Mouse (Mus musculus) gastrocnemius, adult 18-20 months (tissue): ENCODE results near the gene Cadm3. TPM values are rescaled to one million over a fixed set of nuclear protein-coding genes. Genes with fewer than 3 reads are reported as not detected.
A peak's percentile ranks its signal among the peaks of the same experiment; 100 is the strongest.

Experiments
- DNase-seq: peaks from one replicate; pipeline ENCODE4 v3.0.0; 2021; ENCODE audit warnings: low spot score
- long read RNA-seq, 2 experiments: library from polyadenylated mRNA; stranded (forward); transcript quantifications; one replicate each; pipeline ENCODE4 v2.0.0; 2021
- total RNA-seq, 2 experiments: library from RNA; stranded (reverse); gene quantifications; 2 replicates each; pipeline ENCODE4 v1.2.3; 2021

The Cadm3 gene
- total RNA-seq, result 1 to 10 TPM; 7.4 to 7.7 TPM
- long read RNA-seq, experiment 1, partial matches to known transcripts, result 0 of 1 reads
- long read RNA-seq, experiment 1, other reads (novel, unspliced or antisense), result 1 of 1 reads
- long read RNA-seq, experiment 2, partial matches to known transcripts, result 0 of 1 reads
- long read RNA-seq, experiment 2, other reads (novel, unspliced or antisense), result 1 of 1 reads

GRCm38 (mm10) chr1:173367356-173368046, at the start of gene Cadm3:
Gene Cadm3 (minus strand): TSS chr1:173367695.
- DNase-seq, result peak; percentile 36

- DNase-seq, result no peak
Observed at GRCm38 (mm10) chr1:173414631-173415030, 47.1 kb upstream of the Cadm3 start.

- DNase-seq, result no peak
Observed at GRCm38 (mm10) chr1:173411863-173412262, 44.4 kb upstream of the Cadm3 start.

GRCm38 (mm10) chr1:173409066-173409465, 41.6 kb upstream of the Cadm3 start:
- no peak for DNase-seq

- DNase-seq, result no peak
Observed at GRCm38 (mm10) chr1:173404696-173405309, 37.3 kb upstream of the Cadm3 start.

GRCm38 (mm10) chr1:173398323-173398970, 31.0 kb upstream of the Cadm3 start:
- DNase-seq, result peak; percentile 59

GRCm38 (mm10) chr1:173391754-173392153, 24.3 kb upstream of the Cadm3 start:
- DNase-seq, result no peak

GRCm38 (mm10) chr1:173389901-173390401, 22.5 kb upstream of the Cadm3 start:
- no peak for DNase-seq

GRCm38 (mm10) chr1:173389431-173389830, 21.9 kb upstream of the Cadm3 start:
- no peak for DNase-seq

- no peak for DNase-seq
Observed at GRCm38 (mm10) chr1:173381436-173381835, 13.9 kb upstream of the Cadm3 start.

GRCm38 (mm10) chr1:173377380-173378112, 10.1 kb upstream of the Cadm3 start:
- DNase-seq, result peak; percentile 37

- DNase-seq, result no peak
Observed at GRCm38 (mm10) chr1:173374020-173374419, 6.5 kb upstream of the Cadm3 start.

- DNase-seq, result no peak
Observed at GRCm38 (mm10) chr1:173371586-173371985, 4.1 kb upstream of the Cadm3 start.

- DNase-seq, result no peak
Observed at GRCm38 (mm10) chr1:173370456-173370855, 3.0 kb upstream of the Cadm3 start.

GRCm38 (mm10) chr1:173369611-173370010, 2.1 kb upstream of the Cadm3 start:
- DNase-seq, result no peak

GRCm38 (mm10) chr1:173366701-173367355, 667 bp downstream of the Cadm3 start:
- DNase-seq, result no peak

- DNase-seq, result peak; percentile 29
Observed at GRCm38 (mm10) chr1:173365970-173366409, 1.5 kb downstream of the Cadm3 start.

GRCm38 (mm10) chr1:173364125-173364800, 3.2 kb downstream of the Cadm3 start:
- no peak for DNase-seq

- no peak for DNase-seq
Observed at GRCm38 (mm10) chr1:173363436-173363835, 4.1 kb downstream of the Cadm3 start.

GRCm38 (mm10) chr1:173361651-173362050, 5.8 kb downstream of the Cadm3 start:
- DNase-seq, result no peak
